Mouse (Mus musculus): ENCODE measurements around the gene Atrip. TPM values are rescaled to one million over a fixed set of nuclear protein-coding genes. Genes with fewer than 3 reads are reported as not detected.

The Atrip gene
- polyA plus RNA-seq, 1 experiment from 2014 or later = 24.3 TPM

DNA sequence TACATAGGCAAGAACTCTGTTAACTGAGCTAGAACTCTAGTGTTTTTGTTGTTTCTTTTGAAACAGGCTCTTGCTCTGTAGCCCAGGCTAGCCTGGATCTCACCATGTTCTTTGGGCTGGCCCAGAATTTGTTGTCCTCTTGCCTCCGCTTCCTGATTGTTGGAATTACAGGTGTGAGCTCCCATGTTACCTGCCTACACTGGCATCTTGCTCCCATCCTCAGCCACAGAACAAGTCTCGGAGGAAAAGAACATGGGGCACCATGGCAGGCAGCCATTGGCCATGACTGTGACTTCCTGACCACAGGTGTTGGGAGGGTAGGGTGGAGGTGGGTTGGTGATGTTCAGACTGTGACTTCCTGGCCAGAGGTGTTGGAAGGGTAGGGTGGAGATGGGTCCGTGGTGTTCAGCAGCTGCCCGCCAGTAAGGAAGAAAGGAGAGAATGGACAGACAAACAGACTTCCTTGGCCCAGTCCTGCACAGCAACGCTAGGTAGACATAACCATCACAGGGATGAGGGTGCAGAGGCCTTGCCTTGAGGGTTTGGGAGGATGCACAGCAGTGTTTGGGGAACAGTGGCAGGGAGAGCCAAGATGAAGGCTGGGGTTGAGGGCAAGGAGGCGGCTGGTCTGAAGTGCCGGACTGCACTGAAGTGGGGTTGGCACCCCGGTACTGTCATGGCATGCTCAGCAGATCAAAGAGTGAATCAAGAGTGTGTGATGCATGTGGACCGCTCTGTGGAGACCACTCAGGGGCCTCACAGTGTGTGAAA, 21.2 kb downstream of the Atrip start:
- Histone ChIP-seq H3K4me3 (ENCODE audit: low read depth, low read length) (no peak overlapping the region), H3K36me3 (ENCODE audit: control insufficient read depth, insufficient read depth, low read length) (peaks cover 13% of the 10 kb centered on the region)

DNA sequence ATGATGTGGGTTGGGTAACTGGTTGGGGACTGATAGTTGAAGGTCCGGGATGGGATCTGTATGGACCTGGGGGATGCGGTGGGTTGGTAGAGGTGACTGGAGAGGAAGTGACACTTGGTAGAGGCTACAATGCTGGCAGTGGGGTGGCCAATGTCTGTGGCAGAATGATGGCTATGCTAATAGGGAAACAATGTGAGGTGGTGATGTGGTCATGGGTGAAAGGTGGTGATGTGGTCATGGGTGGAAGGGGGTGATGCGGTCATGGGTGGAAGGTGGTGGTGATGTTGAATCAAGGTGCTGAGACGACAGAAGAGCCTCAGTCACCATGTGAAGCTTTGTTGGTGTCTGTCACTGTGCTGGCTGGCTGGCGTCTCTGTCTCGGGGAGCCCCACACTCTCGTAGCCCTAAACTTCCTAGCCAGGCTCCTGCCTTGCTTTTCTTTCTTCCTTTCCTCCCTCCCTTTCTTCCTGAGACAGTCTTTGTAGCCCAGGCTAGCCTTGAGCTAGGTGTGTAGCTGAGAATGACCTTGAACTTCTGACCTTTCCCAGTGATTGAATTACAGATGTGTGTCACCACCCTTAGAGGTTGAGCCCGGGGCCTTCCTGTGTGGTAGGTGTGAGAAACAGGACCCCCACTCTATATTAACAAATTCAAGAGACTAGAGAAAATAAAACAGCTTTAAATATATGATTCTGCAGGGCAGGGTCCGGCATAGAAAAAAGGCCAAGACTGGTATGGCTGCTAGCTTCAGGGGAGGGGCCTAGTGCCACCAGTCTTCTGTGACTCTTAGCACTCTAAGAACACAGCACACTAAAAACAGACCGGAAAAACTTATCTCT, 22.1 kb downstream of the Atrip start:
- H3K4me3 ChIP-seq (ENCODE audit: low read depth, low read length) = no peak overlapping the region
- peaks cover 8% of the 10 kb centered on the region; the same call in 1 of the 2 replicates for H3K36me3 ChIP-seq (ENCODE audit: control insufficient read depth, insufficient read depth, low read length)
- WGBS = 88% methylated on average over 10 of the region's 10 CpGs
- peaks cover 11% of the 10 kb centered on the region for H3K4me1 ChIP-seq (replicated peaks; ENCODE audit: control insufficient read depth, insufficient read depth, low read length)
- H3K4me2 ChIP-seq = no peak overlapping the region
- ATAC-seq (replicated peaks; ENCODE audit: low FRiP score) (no peak), DNase-seq (ENCODE audit: low spot score) (no peak)
- H3K9me3 ChIP-seq (ENCODE audit: control insufficient read depth, low read length) = no peaks in the 10 kb centered on the region
- H3K9ac ChIP-seq (ENCODE audit: low read depth, low read length) = no peak overlapping the region
- no peak overlapping the region for H3K27ac ChIP-seq (ENCODE audit: low read depth, low read length)
- H3K27me3 ChIP-seq (replicated peaks; ENCODE audit: control insufficient read depth, insufficient read depth, low read length) = no peaks in the 10 kb centered on the region

More for the DNA sequence above, 21.2 kb downstream of the Atrip start:
- no peaks in the 10 kb centered on the region for H3K27me3 ChIP-seq (replicated peaks; ENCODE audit: control insufficient read depth, insufficient read depth, low read length)
- H3K9me3 ChIP-seq (ENCODE audit: control insufficient read depth, low read length) = no peaks in the 10 kb centered on the region
- no peak overlapping the region for H3K4me2 ChIP-seq
- ATAC-seq (replicated peaks; ENCODE audit: low FRiP score) = no peak
- DNase-seq (ENCODE audit: low spot score) = no peak
- 88% methylated on average over 9 of the region's 9 CpGs for WGBS
- H3K9ac ChIP-seq (ENCODE audit: low read depth, low read length) = no peak overlapping the region
- H3K4me1 ChIP-seq (replicated peaks; ENCODE audit: control insufficient read depth, insufficient read depth, low read length) = peaks cover 11% of the 10 kb centered on the region
- H3K27ac ChIP-seq (ENCODE audit: low read depth, low read length) = no peak overlapping the region

DNA sequence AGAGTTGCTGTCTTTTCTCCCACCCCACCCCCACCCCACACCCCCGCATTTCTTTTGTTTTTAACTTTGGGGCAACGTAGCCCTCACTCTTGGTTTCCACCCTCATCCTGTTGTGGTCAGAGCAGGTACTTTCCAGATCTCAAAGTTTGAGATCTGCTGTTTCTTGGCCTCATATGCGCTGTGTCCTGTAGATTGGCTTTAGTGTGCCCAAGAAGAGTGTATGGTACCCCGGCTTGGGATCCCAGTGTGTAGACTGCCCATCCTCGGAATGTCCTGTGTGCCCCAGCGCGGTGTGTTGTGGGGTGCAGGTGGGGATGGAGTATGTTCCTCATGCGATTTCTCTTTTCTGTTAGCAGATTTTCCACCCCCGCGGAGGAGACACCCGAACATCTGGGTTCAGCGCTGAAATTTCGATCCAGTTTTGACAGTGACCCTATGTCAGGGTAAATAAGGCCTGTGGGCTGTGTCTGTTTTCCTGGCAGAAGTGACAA, 22.9 kb downstream of the Atrip start:
- Histone ChIP-seq H3K4me1 (replicated peaks; ENCODE audit: control insufficient read depth, insufficient read depth, low read length) (peaks cover 11% of the 10 kb centered on the region), H3K9me3 (ENCODE audit: control insufficient read depth, low read length) (no peaks in the 10 kb centered on the region), H3K4me3 (ENCODE audit: low read depth, low read length) (no peak overlapping the region), H3K27me3 (replicated peaks; ENCODE audit: control insufficient read depth, insufficient read depth, low read length) (no peaks in the 10 kb centered on the region), H3K27ac (ENCODE audit: low read depth, low read length) (no peak overlapping the region), H3K9ac (ENCODE audit: low read depth, low read length) (no peak overlapping the region), H3K4me2 (no peak overlapping the region), H3K36me3 (ENCODE audit: control insufficient read depth, insufficient read depth, low read length) (peaks cover 5% of the 10 kb centered on the region; the same call in 1 of the 2 replicates)
- ATAC-seq (replicated peaks; ENCODE audit: low FRiP score) (no peak), DNase-seq (ENCODE audit: low spot score) (no peak)
- WGBS = 77% methylated on average over 13 of the region's 13 CpGs

DNA sequence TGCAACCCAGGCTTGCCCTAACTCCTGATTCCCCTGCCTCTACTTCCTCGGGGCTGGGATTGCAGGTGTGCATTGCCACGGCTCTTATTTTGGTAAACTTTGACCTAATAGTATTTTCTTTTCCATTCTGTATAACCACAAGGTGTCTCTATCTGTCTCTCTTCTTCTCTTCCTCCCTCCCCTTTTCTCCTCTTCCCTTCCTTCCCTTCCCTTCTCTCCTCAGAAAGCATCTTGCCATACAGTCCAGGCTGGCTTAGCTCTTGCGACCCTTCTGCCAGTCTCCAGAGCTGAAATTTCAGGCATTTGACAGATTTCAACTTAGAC, 23.3 kb downstream of the Atrip start:
- no peak overlapping the region for H3K9ac ChIP-seq (ENCODE audit: low read depth, low read length)
- peaks cover 3% of the 10 kb centered on the region; the same call in 1 of the 2 replicates for H3K36me3 ChIP-seq (ENCODE audit: control insufficient read depth, insufficient read depth, low read length)
- WGBS = 74% methylated on average over 3 of the region's 3 CpGs
- H3K4me1 ChIP-seq (replicated peaks; ENCODE audit: control insufficient read depth, insufficient read depth, low read length) = peaks cover 11% of the 10 kb centered on the region
- no peaks in the 10 kb centered on the region for H3K27me3 ChIP-seq (replicated peaks; ENCODE audit: control insufficient read depth, insufficient read depth, low read length)
- DNase-seq (ENCODE audit: low spot score) (no peak), ATAC-seq (replicated peaks; ENCODE audit: low FRiP score) (no peak)
- H3K9me3 ChIP-seq (ENCODE audit: control insufficient read depth, low read length) = no peaks in the 10 kb centered on the region
- H3K27ac ChIP-seq (ENCODE audit: low read depth, low read length) = no peak overlapping the region
- H3K4me3 ChIP-seq (ENCODE audit: low read depth, low read length) = no peak overlapping the region
- H3K4me2 ChIP-seq = no peak overlapping the region

DNA sequence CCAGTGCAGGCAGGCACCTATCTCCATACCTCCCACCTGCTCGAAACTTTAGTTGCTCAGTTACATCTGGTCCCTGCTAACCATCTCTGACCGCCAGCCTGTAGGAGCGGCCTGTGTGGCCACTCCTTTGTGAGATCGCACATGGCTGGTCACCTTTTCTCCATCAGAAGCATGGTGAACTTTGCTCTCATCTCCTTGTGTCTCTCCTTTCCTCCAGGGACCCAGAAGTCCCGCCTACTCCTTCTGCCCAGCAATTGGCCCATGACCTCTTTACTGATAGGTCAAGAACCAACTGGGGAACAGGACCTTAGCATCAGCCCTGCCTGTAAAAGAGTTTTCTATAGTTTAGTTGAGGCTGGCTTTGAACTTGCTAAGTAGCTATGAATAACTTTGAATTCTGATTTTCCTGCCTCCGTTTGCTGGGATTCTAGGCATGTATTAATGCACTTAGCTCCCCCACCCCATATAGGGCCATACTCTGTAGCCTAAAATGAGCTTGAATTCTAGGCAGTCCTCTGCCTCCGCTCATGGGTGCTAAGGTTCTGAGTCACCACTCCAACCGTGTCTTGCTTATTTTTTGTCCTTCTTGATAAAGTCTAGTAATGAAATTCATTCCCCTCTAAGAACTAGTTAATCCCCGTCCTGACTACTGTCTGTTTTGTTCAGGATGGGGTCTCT, 23.8 kb downstream of the Atrip start:
- 78% methylated on average over 9 of the region's 9 CpGs for WGBS
- H3K36me3 ChIP-seq (ENCODE audit: control insufficient read depth, insufficient read depth, low read length) = peaks cover 3% of the 10 kb centered on the region; the same call in 1 of the 2 replicates
- ATAC-seq (replicated peaks; ENCODE audit: low FRiP score) = no peak

DNA sequence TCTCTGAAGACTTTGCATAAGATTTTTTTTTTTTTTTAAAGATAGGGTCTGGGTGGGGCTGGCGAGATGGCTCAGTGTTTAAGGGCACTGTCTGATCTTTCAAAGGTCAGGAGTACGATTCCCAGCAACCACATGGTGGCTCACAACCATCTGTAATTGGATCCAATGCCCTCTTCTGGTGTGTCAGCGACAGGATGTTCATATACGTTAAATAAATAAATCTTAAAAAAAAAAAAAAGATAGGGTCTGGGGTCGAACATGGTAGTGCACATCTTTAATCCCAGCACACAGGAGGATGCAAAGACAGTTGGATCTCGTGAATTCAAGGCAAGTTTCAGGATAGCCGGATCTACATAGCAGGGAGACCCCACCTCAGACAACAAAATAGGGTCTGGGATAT, 24.6 kb downstream of the Atrip start:
- no peaks in the 10 kb centered on the region for H3K9me3 ChIP-seq (ENCODE audit: control insufficient read depth, low read length)
- H3K36me3 ChIP-seq (ENCODE audit: control insufficient read depth, insufficient read depth, low read length) = peaks cover 3% of the 10 kb centered on the region; the same call in 1 of the 2 replicates
- WGBS = 75% methylated on average over 7 of the region's 7 CpGs
- H3K9ac ChIP-seq (ENCODE audit: low read depth, low read length) = no peak overlapping the region
- ATAC-seq (replicated peaks; ENCODE audit: low FRiP score) (no peak), DNase-seq (ENCODE audit: low spot score) (no peak)
- no peak overlapping the region for H3K4me3 ChIP-seq (ENCODE audit: low read depth, low read length)
- H3K4me1 ChIP-seq (replicated peaks; ENCODE audit: control insufficient read depth, insufficient read depth, low read length) = peaks cover under 1% of the 10 kb centered on the region; the same call in 1 of the 2 replicates
- H3K27ac ChIP-seq (ENCODE audit: low read depth, low read length) = no peak overlapping the region
- H3K4me2 ChIP-seq = no peak overlapping the region
- no peaks in the 10 kb centered on the region for H3K27me3 ChIP-seq (replicated peaks; ENCODE audit: control insufficient read depth, insufficient read depth, low read length)

More for the DNA sequence above, 23.8 kb downstream of the Atrip start:
- H3K4me1 ChIP-seq (replicated peaks; ENCODE audit: control insufficient read depth, insufficient read depth, low read length) = peaks cover 6% of the 10 kb centered on the region
- DNase-seq (ENCODE audit: low spot score) = no peak
- no peak overlapping the region for H3K27ac ChIP-seq (ENCODE audit: low read depth, low read length)
- no peak overlapping the region for H3K9ac ChIP-seq (ENCODE audit: low read depth, low read length)
- H3K4me3 ChIP-seq (ENCODE audit: low read depth, low read length) = no peak overlapping the region
- no peak overlapping the region for H3K4me2 ChIP-seq
- no peaks in the 10 kb centered on the region for H3K9me3 ChIP-seq (ENCODE audit: control insufficient read depth, low read length)
- H3K27me3 ChIP-seq (replicated peaks; ENCODE audit: control insufficient read depth, insufficient read depth, low read length) = no peaks in the 10 kb centered on the region

DNA sequence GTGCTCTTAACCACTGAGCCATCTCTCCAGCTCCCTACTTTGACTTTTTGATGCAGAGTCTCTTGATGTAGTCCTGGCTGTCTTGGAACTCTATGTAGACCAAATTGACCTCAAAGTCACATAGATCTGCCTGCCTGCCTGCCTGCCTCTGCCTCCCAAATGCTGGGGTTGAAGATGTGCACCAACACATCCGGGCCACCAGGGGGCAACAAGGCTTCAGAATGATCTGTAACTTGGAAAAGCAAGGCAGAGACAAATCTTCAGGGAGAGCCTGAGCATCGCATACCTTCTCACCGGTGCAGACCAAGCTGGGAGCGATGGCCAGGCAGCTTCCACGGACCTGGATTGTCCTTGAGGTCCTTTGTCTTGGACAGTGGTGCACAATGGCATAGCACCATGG, 27.6 kb downstream of the Atrip start:
- no peak for DNase-seq (ENCODE audit: low spot score)
- peak; percentile 34; the same call in 1 of the 2 replicates for ATAC-seq (replicated peaks; ENCODE audit: low FRiP score)
- Histone ChIP-seq H3K4me3 (ENCODE audit: low read depth, low read length) (no peak overlapping the region), H3K9ac (ENCODE audit: low read depth, low read length) (no peak overlapping the region), H3K36me3 (ENCODE audit: control insufficient read depth, insufficient read depth, low read length) (no peaks in the 10 kb centered on the region), H3K27me3 (replicated peaks; ENCODE audit: control insufficient read depth, insufficient read depth, low read length) (no peaks in the 10 kb centered on the region), H3K4me1 (replicated peaks; ENCODE audit: control insufficient read depth, insufficient read depth, low read length) (no peaks in the 10 kb centered on the region), H3K27ac (ENCODE audit: low read depth, low read length) (no peak overlapping the region), H3K4me2 (no peak overlapping the region), H3K9me3 (ENCODE audit: control insufficient read depth, low read length) (no peaks in the 10 kb centered on the region)
- 35% methylated on average over 5 of the region's 5 CpGs for WGBS

DNA sequence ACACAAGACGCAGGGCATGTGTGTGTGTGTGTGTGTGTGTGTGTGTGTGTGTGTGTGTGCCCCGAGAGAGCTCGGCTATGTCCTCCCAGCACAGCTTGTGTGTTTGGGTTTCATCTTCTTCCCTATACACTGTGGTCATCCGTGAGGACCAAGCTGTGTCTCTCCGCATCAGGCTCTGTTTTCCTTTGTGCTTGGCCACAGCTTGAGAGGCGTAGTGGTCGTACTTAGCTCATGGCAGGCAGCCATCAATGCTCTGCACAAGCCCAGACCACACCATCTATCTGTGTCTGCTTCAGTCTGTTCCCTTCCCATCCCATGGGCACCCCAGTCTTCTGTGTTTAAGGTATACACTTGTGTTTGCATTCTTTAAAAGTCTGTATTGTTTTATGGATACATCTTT, 32.6 kb downstream of the Atrip start:
- Histone ChIP-seq H3K27ac (ENCODE audit: low read depth, low read length) (no peak overlapping the region), H3K36me3 (ENCODE audit: control insufficient read depth, insufficient read depth, low read length) (no peaks in the 10 kb centered on the region), H3K9me3 (ENCODE audit: control insufficient read depth, low read length) (no peaks in the 10 kb centered on the region), H3K4me3 (ENCODE audit: low read depth, low read length) (no peak overlapping the region), H3K4me2 (no peak overlapping the region), H3K9ac (ENCODE audit: low read depth, low read length) (no peak overlapping the region), H3K27me3 (replicated peaks; ENCODE audit: control insufficient read depth, insufficient read depth, low read length) (no peaks in the 10 kb centered on the region), H3K4me1 (replicated peaks; ENCODE audit: control insufficient read depth, insufficient read depth, low read length) (peaks cover 17% of the 10 kb centered on the region)
- WGBS = 80% methylated on average over 7 of the region's 7 CpGs
- ATAC-seq (replicated peaks; ENCODE audit: low FRiP score) (no peak), DNase-seq (ENCODE audit: low spot score) (no peak)
